Mouse (Mus musculus) forebrain, embryonic 16.5 days (tissue): ENCODE measurements at regions not wholly inside any gene's neighbourhood (a gene's known extent, or its start where the extent isn't known, plus 50 kb on each side); places are given as distances from the start of the nearest gene placed in this dataset.

Experiments
- ATAC-seq: fragments of 200-750 bp; cut with Nextera tagmentation; 2 replicates; pipeline ENCODE4 v1.8.0; 2017; ENCODE audit warnings: mild to moderate bottlenecking, moderate library complexity
- H3K27ac ChIP-seq: fragments of 300-500 bp; sonication (generic); 2 replicates; pipeline ENCODE4 v1.5.1; 2014; ENCODE audit warnings: low read length, control low read depth
- H3K27me3 ChIP-seq: fragments of 300-500 bp; sonication (generic); replicated peaks from 2 replicates; pipeline ENCODE4 v1.6.1; 2014; ENCODE audit warnings: low read length; ENCODE audit not compliant: control insufficient read depth, insufficient read depth
- H3K36me3 ChIP-seq: fragments of 300-500 bp; sonication (generic); 2 replicates; pipeline ENCODE4 v1.6.1; 2014; ENCODE audit not compliant: control insufficient read depth, insufficient read depth
- H3K4me1 ChIP-seq: fragments of 300-500 bp; sonication (generic); replicated peaks from 2 replicates; pipeline ENCODE4 v1.6.1; 2014; ENCODE audit warnings: low read length; ENCODE audit not compliant: control insufficient read depth, insufficient read depth
- H3K4me2 ChIP-seq: fragments of 300-500 bp; sonication (generic); 2 replicates; pipeline ENCODE4 v1.6.1; 2014; ENCODE audit warnings: mild to moderate bottlenecking, low read length, control low read depth
- H3K4me3 ChIP-seq: fragments of 300-500 bp; sonication (generic); replicated peaks from 2 replicates; pipeline ENCODE4 v1.5.1; 2014; ENCODE audit warnings: mild to moderate bottlenecking, low read length, control low read depth
- H3K9ac ChIP-seq: fragments of 300-500 bp; sonication (generic); replicated peaks from 2 replicates; pipeline ENCODE4 v1.6.1; 2014; ENCODE audit warnings: low read depth, low read length, control low read depth
- H3K9me3 ChIP-seq: fragments of 300-500 bp; sonication (generic); 2 replicates; pipeline ENCODE4 v1.6.1; 2016; ENCODE audit warnings: low read length; ENCODE audit not compliant: control insufficient read depth
- WGBS: fragments of 180-500 bp; shearing (Covaris S2); extraction: QIAGEN DNeasy Blood & Tissue Kit; methylation state at CpG from one replicate; pipeline ENCODE4 v1.1.7; 2014; 5-methylcytosine and 5-hydroxymethylcytosine counted together

DNA sequence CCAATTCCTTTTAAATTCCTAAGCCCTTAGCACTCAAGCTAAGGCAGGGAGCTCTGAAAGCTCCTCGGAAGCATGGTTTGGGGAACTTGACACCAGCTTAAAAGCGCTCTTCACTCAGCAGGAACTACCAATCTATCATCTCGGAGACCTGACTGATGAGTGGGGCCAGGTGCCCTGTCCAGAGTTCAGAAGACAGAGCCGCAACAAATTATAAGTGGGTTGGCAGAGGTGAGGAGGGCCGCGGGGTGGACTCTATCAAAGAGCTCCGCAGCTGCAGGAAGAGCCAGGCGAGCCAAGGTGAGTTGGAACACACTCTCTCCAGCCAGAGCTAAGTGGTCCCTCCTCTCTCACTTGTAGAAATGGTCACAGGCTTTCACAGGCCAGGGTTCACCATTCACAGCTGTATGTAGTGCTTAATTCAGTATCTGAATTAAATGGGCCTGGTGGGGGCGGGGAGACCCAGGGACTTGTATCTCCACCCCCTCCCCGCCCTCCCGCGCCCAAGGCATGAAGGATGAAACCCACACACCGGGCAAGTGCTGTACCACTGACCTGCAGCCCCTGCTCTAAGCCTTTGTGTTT, 180.8 kb downstream of the Stim2 start:
- Histone ChIP-seq H3K9me3 (peaks cover 4% of the 10 kb centered on the region; the same call in 1 of the 2 replicates), H3K27me3 (no peaks in the 10 kb centered on the region), H3K36me3 (no peaks in the 10 kb centered on the region), H3K9ac (no peak overlapping the region), H3K4me2 (no peak overlapping the region), H3K4me3 (no peak overlapping the region), H3K4me1 (peaks cover 12% of the 10 kb centered on the region), H3K27ac (no peak overlapping the region)
- ATAC-seq = no peak
- 70% methylated on average over 13 of the region's 13 CpGs for WGBS

DNA sequence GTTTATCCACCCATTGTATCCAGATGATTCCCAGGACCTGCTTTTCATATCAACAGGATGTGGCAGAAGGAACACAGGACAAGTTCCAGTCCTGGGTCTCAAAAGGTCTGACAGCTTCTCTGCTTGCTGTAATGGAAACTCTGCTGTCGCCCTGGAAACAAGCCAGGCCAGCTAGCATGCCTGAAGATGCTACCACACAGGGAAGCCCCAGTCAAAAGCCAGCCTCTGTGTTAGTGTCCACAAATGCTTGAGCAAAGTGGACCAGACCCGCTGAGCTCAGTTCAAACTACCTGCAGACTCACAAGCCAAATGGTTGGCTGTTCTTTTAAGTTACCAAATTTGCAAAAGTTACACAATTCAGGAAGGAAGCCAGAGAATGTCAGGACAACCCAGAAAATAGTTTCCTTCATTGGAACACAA, 181.9 kb downstream of the Stim2 start:
- Histone ChIP-seq H3K27me3 (no peaks in the 10 kb centered on the region), H3K9ac (no peak overlapping the region), H3K4me2 (no peak overlapping the region), H3K4me1 (peaks cover 12% of the 10 kb centered on the region), H3K27ac (no peak overlapping the region), H3K4me3 (no peak overlapping the region), H3K36me3 (no peaks in the 10 kb centered on the region), H3K9me3 (no peaks in the 10 kb centered on the region)
- no peak for ATAC-seq
- 51% methylated on average over 2 of the region's 2 CpGs for WGBS

DNA sequence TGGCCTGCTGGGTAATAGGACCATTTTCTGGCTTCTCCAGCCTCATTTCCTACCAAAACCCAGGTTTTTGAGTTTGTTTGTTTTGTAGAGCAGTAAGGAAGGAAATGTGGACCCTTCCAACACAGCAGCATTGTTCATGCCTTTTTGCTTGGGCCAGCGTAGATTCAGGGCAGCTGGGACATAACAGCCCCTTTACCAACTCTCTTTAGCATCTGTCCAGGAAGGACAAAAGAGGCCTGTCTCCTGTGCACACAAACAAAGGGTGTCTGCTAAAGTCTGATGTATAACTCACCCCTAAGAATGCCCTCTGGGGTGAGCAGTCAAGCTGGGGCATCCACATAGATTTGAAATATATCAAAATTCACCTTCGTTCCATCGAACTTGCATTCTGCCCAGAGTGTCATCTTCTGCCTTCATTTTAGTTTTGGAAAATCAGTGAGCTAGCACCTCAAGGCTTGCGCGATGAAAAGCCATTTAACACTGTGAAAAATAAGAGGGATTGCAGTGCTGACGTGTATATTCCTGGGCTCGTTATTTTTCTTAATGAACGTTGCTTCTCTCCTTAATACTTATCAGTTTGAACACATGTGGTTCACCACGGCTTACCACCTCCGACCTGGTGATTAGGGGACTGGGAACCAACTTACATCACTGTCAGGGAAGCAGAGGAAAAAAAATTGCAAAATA, 182.5 kb downstream of the Stim2 start:
- H3K27ac ChIP-seq = no peak overlapping the region
- peak overlapping the region; percentile 40 for H3K9ac ChIP-seq

DNA sequence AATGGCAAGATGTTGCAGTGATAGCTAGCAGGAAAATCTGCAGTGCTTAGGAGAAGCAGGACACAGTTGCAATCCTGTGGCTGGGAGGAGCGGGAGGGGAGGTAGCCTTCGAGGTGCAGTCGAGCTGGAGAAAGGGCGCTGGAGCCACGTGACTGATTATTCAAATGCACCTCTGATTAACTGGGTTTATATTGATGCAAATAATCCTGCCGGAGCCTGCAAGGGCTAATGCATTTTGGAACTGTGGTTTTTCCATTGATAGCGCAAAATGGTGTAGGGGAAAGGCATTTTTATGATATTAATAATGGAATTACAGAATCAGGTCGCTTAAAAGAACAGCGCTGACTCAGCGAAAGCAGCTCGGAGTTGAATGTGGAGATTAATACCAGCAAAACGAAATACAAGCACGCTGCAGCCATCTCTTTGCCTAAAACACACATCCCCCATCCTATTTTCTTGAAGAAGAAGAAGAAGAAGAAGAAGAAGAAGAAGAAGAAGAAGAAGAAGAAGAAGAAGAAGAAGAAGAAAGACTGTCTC, 183.1 kb downstream of the Stim2 start:
- Histone ChIP-seq H3K36me3 (no peaks in the 10 kb centered on the region), H3K4me2 (peak overlapping the region; percentile 52), H3K27ac (no peak overlapping the region), H3K9ac (peak overlapping the region; percentile 40), H3K27me3 (no peaks in the 10 kb centered on the region), H3K4me3 (peak overlapping the region; percentile 27), H3K4me1 (peaks cover 12% of the 10 kb centered on the region), H3K9me3 (no peaks in the 10 kb centered on the region)
- peak; percentile 75 for ATAC-seq
- 14% methylated on average over 13 of the region's 13 CpGs for WGBS

More for the DNA sequence above, 182.5 kb downstream of the Stim2 start:
- H3K4me3 ChIP-seq = peak overlapping the region; percentile 27
- H3K4me2 ChIP-seq = peak overlapping the region; percentile 52
- H3K27me3 ChIP-seq = no peaks in the 10 kb centered on the region
- WGBS = 31% methylated on average over 10 of the region's 10 CpGs
- H3K9me3 ChIP-seq = no peaks in the 10 kb centered on the region
- H3K36me3 ChIP-seq = no peaks in the 10 kb centered on the region
- peaks cover 12% of the 10 kb centered on the region for H3K4me1 ChIP-seq
- peak; percentile 41 for ATAC-seq

- WGBS = 82% methylated on average over 4 of the region's 4 CpGs
- Histone ChIP-seq H3K4me1 (peaks cover 12% of the 10 kb centered on the region), H3K4me3 (no peak overlapping the region), H3K36me3 (no peaks in the 10 kb centered on the region), H3K4me2 (no peak overlapping the region), H3K9ac (no peak overlapping the region), H3K27ac (no peak overlapping the region), H3K27me3 (no peaks in the 10 kb centered on the region), H3K9me3 (no peaks in the 10 kb centered on the region)
- ATAC-seq = no peak
Observed at GRCm38 (mm10) chr5:54182754-54183153, 184.5 kb downstream of the Stim2 start.

DNA sequence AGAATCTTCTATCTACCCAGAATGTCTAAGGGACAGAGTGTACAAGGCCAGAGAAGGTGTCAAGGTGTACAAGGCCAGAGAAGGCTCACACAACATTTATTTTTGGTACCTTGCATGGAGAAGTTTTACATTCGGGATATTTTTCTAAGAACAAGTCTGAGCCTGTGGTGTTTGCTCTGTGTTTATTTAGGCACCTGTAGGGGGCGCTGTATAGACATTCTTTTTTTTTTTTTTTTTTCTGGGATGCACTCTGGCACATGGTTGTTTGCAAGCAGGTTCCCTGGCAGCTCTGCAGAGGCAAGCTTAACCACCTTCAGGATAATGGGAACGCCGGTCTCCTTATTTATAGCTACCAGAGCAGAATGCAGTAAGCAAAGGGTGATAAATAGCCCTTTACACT, 187.4 kb downstream of the Stim2 start:
- no peaks in the 10 kb centered on the region for H3K27me3 ChIP-seq
- no peak for ATAC-seq
- H3K9ac ChIP-seq = no peak overlapping the region
- WGBS = 59% methylated on average over 4 of the region's 4 CpGs
- no peak overlapping the region for H3K4me2 ChIP-seq
- no peak overlapping the region for H3K4me3 ChIP-seq
- no peaks in the 10 kb centered on the region for H3K36me3 ChIP-seq
- H3K9me3 ChIP-seq = no peaks in the 10 kb centered on the region
- H3K4me1 ChIP-seq = peaks cover 7% of the 10 kb centered on the region
- no peak overlapping the region for H3K27ac ChIP-seq

DNA sequence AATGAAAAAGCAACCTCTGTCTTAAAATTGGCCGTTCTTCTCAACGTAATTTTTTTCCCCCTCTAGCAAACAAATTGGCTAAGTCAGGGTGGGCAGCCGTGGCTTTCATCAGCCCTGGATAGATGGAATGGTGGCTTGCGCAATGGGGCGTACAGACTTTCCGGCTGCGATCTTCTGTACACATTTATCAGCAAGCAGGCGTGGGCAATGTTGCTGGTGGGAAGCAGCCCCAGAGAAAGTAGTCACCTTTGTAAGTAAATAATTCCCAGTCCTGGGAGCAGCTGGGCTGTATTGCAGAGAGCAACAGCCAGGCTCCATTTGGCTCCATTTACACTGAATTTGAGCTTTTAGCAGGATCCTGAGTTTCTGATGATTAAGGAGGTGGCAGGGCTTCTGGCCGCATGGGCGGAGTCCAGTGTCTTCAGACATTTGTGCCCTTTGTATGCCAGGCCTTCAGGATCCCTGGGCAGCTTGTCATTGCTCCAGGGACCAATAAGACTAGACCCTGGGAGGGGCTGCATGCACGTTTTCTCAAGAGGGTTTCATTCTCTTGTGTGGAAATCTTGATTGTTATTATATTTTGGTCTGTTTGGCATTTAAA, 187.9 kb downstream of the Stim2 start:
- Histone ChIP-seq H3K9ac (no peak overlapping the region), H3K27me3 (no peaks in the 10 kb centered on the region), H3K4me2 (no peak overlapping the region), H3K4me3 (no peak overlapping the region), H3K36me3 (no peaks in the 10 kb centered on the region), H3K4me1 (peaks cover 3% of the 10 kb centered on the region), H3K9me3 (no peaks in the 10 kb centered on the region), H3K27ac (no peak overlapping the region)
- 81% methylated on average over 11 of the region's 11 CpGs for WGBS
- ATAC-seq = no peak

GRCm38 (mm10) chr5:54191688-54192087, 193.4 kb downstream of the Stim2 start:
- no peaks in the 10 kb centered on the region for H3K27me3 ChIP-seq
- no peak overlapping the region for H3K4me2 ChIP-seq
- 84% methylated on average over 4 of the region's 4 CpGs for WGBS
- H3K27ac ChIP-seq = no peak overlapping the region
- H3K9ac ChIP-seq = no peak overlapping the region
- no peaks in the 10 kb centered on the region for H3K4me1 ChIP-seq
- H3K4me3 ChIP-seq = no peak overlapping the region
- peak; percentile 58; the same call in 1 of the 2 replicates for ATAC-seq
- no peaks in the 10 kb centered on the region for H3K9me3 ChIP-seq
- no peaks in the 10 kb centered on the region for H3K36me3 ChIP-seq

DNA sequence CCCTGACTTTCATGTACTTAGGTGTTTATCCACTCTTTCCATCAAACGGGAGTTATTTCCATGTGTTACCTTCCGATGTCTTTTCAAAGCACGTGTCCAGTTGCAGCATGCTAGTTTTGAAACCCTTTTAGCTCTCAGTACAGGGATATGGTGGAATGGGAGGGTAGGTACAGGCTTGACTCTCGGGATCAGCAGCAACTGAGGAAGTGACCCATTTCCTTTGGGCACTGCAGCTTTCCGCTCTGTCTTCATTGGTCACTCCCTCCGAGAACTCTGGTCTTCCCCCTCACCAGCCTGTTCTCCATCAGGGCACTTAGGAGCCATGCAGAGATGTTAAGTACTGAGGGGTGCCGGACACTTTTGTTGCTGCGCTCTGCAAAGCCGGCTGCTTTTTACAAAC, 196.5 kb downstream of the Stim2 start:
- no peaks in the 10 kb centered on the region for H3K27me3 ChIP-seq
- H3K27ac ChIP-seq = no peak overlapping the region
- WGBS = 86% methylated on average over 9 of the region's 9 CpGs
- H3K4me3 ChIP-seq = no peak overlapping the region
- no peaks in the 10 kb centered on the region for H3K9me3 ChIP-seq
- ATAC-seq = no peak
- H3K36me3 ChIP-seq = no peaks in the 10 kb centered on the region
- no peak overlapping the region for H3K9ac ChIP-seq
- H3K4me1 ChIP-seq = no peaks in the 10 kb centered on the region
- H3K4me2 ChIP-seq = no peak overlapping the region
